Mouse (Mus musculus): ENCODE data around the gene Msi2. TPM values are rescaled to one million over a fixed set of nuclear protein-coding genes. Genes with fewer than 3 reads are reported as not detected.
A peak's percentile ranks its signal among the peaks of the same experiment; 100 is the strongest.

The Msi2 gene
- polyA plus RNA-seq, 1 experiment: 21.9 TPM

DNA sequence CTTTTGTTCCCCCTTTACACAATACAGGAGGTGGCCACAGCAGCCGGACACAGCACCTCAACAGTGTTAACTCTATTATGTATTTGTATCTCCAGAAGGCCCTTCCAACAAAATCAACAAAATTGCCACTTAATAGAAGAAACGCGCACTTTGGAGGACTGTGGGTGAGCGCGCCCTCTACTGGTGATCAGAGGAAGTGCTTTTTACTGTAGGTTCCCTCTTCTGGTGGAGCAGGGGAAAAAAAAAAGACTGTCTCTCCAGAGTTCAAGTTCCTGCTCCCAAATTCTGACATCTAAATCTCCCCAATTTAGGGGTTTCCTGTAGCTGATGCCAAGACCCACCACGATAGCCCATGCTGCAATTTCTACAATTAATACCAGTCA, 10.2 kb upstream of the Msi2 start:
- TF ChIP-seq CTCF (IDR thresholded peaks at IDR 0.05; ENCODE audit: control insufficient read depth, insufficient read depth, low read length): peak; percentile 93
- TF ChIP-seq POLR2A (IDR thresholded peaks at IDR 0.05; ENCODE audit: borderline replicate concordance, control insufficient read depth, low read depth, low read length): no peak
- 1% methylated on average over 6 of the region's 6 CpGs for WGBS
- no peak overlapping the region for H3K4me3 ChIP-seq (replicated peaks; ENCODE audit: control insufficient read depth, low read depth, low read length)
- no peak overlapping the region for H3K27ac ChIP-seq (ENCODE audit: control insufficient read depth, insufficient read depth, low read depth, low read length, poor library complexity)
- H3K4me1 ChIP-seq (ENCODE audit: control insufficient read depth, insufficient read depth, low read length): no peaks in the 10 kb centered on the region

- 23% methylated on average over 20 of the region's 20 CpGs for WGBS
- no peaks in the 10 kb centered on the region for H3K4me1 ChIP-seq (ENCODE audit: control insufficient read depth, insufficient read depth, low read length)
- TF ChIP-seq POLR2A (IDR thresholded peaks at IDR 0.05; ENCODE audit: borderline replicate concordance, control insufficient read depth, low read depth, low read length) (no peak), CTCF (IDR thresholded peaks at IDR 0.05; ENCODE audit: control insufficient read depth, insufficient read depth, low read length) (no peak)
- no peak overlapping the region for H3K27ac ChIP-seq (ENCODE audit: control insufficient read depth, insufficient read depth, low read depth, low read length, poor library complexity)
- no peak overlapping the region for H3K4me3 ChIP-seq (replicated peaks; ENCODE audit: control insufficient read depth, low read depth, low read length)
Measured at GRCm38 (mm10) chr11:88727768-88728507, 9.6 kb upstream of the Msi2 start.

GRCm38 (mm10) chr11:88721144-88721636, 2.9 kb upstream of the Msi2 start:
- no peak for TF ChIP-seq CTCF (IDR thresholded peaks at IDR 0.05; ENCODE audit: control insufficient read depth, insufficient read depth, low read length)
- TF ChIP-seq POLR2A (IDR thresholded peaks at IDR 0.05; ENCODE audit: borderline replicate concordance, control insufficient read depth, low read depth, low read length): no peak
- 90% methylated on average over 10 of the region's 10 CpGs for WGBS
- no peak overlapping the region for H3K4me3 ChIP-seq (replicated peaks; ENCODE audit: control insufficient read depth, low read depth, low read length)
- H3K4me1 ChIP-seq (ENCODE audit: control insufficient read depth, insufficient read depth, low read length): no peaks in the 10 kb centered on the region; the same call in 1 of the 2 replicates
- H3K27ac ChIP-seq (ENCODE audit: control insufficient read depth, insufficient read depth, low read depth, low read length, poor library complexity): no peak overlapping the region

DNA sequence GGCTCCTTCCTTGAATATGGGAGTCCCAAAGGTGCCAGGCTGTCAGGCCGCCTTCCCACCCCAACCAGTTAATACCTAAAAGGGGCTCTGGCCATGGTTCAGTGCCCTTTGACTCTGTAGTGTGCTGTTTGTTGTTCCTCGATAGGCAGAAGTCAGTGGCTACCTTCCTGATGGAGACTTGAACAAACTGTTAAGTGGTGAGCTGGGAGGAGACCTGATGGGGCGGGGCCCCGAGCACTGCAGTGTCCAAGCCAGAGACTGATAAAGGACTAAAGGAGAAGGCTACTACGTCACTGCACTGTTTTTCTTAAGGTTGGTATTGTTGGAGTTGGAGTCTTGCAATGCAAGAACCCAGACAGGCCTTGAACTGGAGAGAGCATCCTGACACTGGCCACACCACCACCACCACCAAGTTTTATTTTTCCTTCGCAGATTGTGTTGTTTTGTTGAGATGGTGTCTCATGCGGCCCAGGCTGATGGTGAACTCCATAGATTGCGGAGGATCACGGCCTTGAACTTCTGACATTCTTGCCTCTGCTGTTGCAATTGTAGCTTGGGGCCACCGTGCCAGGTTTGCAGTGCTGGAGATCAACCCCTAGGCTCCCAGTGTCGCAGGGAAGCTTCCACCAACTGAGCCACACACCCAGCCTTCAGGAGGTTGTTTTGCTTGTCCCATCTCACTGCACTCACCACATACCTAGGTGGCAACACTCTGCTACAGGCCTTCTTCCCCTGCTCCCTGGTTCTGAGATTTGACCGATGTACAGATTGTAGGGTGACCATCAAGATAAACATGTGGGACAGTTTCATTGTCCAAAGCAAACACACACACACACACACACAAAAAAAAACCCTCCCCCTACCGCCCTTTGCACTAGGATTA, 2.2 kb upstream of the Msi2 start:
- Histone ChIP-seq H3K4me3 (replicated peaks; ENCODE audit: control insufficient read depth, low read depth, low read length) (no peak overlapping the region), H3K27ac (ENCODE audit: control insufficient read depth, insufficient read depth, low read depth, low read length, poor library complexity) (no peak overlapping the region), H3K4me1 (ENCODE audit: control insufficient read depth, insufficient read depth, low read length) (no peaks in the 10 kb centered on the region; the same call in 1 of the 2 replicates)
- no peak for TF ChIP-seq CTCF (IDR thresholded peaks at IDR 0.05; ENCODE audit: control insufficient read depth, insufficient read depth, low read length)
- no peak for TF ChIP-seq POLR2A (IDR thresholded peaks at IDR 0.05; ENCODE audit: borderline replicate concordance, control insufficient read depth, low read depth, low read length)
- 70% methylated on average over 13 of the region's 13 CpGs for WGBS

DNA sequence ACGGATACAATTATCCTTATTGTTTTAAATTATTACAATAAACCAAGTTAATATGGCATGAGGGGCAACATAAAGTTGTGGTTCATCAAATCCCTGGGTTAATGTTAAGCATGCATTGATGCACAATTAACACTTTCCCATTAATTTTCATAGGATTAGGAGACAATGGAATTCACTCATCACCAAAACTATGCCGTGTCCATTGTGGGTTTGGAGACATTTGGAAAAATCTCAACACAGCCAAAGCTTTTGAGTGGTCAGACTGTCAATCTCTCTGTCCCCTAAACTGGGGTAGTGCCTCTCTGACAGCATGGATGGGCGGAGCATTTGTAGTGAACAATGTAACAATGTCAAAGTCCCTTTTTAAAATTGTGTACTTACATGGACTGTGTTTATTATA, 1.3 kb upstream of the Msi2 start:
- Histone ChIP-seq H3K27ac (ENCODE audit: control insufficient read depth, insufficient read depth, low read depth, low read length, poor library complexity) (no peak overlapping the region), H3K4me1 (ENCODE audit: control insufficient read depth, insufficient read depth, low read length) (no peaks in the 10 kb centered on the region; the same call in 1 of the 2 replicates), H3K4me3 (replicated peaks; ENCODE audit: control insufficient read depth, low read depth, low read length) (no peak overlapping the region)
- WGBS: 53% methylated on average over 3 of the region's 3 CpGs
- TF ChIP-seq POLR2A (IDR thresholded peaks at IDR 0.05; ENCODE audit: borderline replicate concordance, control insufficient read depth, low read depth, low read length) (no peak), CTCF (IDR thresholded peaks at IDR 0.05; ENCODE audit: control insufficient read depth, insufficient read depth, low read length) (no peak)

DNA sequence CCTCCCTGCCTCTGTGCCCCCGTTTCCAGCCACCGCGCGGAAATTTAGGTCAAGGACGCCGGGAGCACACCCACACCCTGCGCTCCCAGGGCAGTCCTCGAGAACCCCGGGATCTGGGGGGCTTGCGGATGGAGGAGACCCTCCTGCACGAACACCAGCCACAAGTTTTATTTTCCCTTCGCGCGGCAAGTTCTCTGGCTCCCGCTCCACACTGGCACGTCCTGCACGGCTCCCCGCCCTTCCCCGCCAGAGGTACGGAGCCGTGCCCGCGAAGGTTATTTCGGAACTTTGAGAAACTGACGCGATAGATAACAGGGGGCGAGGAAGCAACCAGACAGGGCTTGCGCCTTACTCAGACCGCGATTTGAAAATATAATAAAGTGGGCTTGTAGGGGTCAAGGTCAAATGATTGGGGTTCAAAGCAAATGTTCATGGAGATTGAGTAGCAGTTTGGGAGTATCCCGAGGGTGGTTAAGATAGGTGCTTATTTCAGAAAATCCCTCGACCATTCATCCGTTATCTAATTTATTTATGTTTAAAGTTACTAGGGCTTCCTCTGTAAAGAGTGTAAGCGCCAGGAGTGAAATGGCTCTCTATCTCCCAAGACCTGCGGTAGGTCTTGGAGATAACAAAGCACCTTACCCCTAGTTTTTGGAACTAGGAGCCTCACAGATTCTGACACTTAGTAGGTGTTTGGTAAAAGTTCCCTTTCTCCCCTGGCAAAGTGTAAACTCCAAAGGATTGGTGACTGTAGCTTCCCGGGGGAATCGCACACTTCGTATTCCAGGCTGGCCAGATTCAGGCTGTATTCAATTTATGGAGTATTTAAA, 668 bp upstream of the Msi2 start:
- H3K4me3 ChIP-seq (replicated peaks; ENCODE audit: control insufficient read depth, low read depth, low read length): peak overlapping the region; percentile 88
- TF ChIP-seq POLR2A (IDR thresholded peaks at IDR 0.05; ENCODE audit: borderline replicate concordance, control insufficient read depth, low read depth, low read length) (0 out of 2 replicates have a peak, but pooled peaks have one; percentile 28), CTCF (IDR thresholded peaks at IDR 0.05; ENCODE audit: control insufficient read depth, insufficient read depth, low read length) (no peak)
- H3K4me1 ChIP-seq (ENCODE audit: control insufficient read depth, insufficient read depth, low read length): no peaks in the 10 kb centered on the region; the same call in 1 of the 2 replicates
- 6% methylated on average over 38 of the region's 38 CpGs for WGBS
- H3K27ac ChIP-seq (ENCODE audit: control insufficient read depth, insufficient read depth, low read depth, low read length, poor library complexity): peak overlapping the region; percentile 81

DNA sequence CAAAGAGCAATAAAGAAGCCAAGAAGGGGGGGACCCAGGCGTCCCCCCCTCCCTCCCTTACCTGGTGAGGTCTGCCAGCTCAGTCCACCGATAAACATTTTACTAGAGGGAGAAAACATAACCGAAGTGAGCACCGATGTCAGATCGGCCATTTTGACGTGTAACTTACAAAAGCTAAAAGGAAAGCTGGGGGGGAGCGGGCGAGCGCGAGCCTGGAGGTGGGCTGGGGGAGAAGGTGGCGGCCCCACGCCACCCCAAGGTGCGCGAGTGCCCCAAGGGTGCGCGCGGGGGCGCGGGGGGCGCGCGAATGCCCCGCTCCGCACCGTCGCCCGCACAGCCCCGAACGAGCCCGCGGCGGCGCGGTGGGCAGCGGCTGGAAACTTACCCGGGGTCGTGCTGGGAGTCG, 666 bp downstream of the Msi2 start:
- H3K27ac ChIP-seq (ENCODE audit: control insufficient read depth, insufficient read depth, low read depth, low read length, poor library complexity): peak overlapping the region; percentile 63; the same call in 1 of the 2 replicates
- peak overlapping the region; percentile 88 for H3K4me3 ChIP-seq (replicated peaks; ENCODE audit: control insufficient read depth, low read depth, low read length)
- 1% methylated on average over 37 of the region's 38 CpGs for WGBS
- no peaks in the 10 kb centered on the region; the same call in 1 of the 2 replicates for H3K4me1 ChIP-seq (ENCODE audit: control insufficient read depth, insufficient read depth, low read length)
- TF ChIP-seq CTCF (IDR thresholded peaks at IDR 0.05; ENCODE audit: control insufficient read depth, insufficient read depth, low read length) (no peak), POLR2A (IDR thresholded peaks at IDR 0.05; ENCODE audit: borderline replicate concordance, control insufficient read depth, low read depth, low read length) (no peak)
